Mouse (Mus musculus): ENCODE results near the gene Ep300. TPM values are rescaled to one million over a fixed set of nuclear protein-coding genes. Genes with fewer than 3 reads are reported as not detected.
"Not testable (repeated sequence)": the region's sequence is repeated elsewhere in the genome, so short reads cannot be mapped to it uniquely, and the experiment has no call there.

Gene Ep300
- polyA plus RNA-seq, 1 experiment from 2014 or later = 21.1 TPM

GRCm38 (mm10) chr15:81562491-81563488 is 22.4 kb upstream of the Ep300 start:
- Histone ChIP-seq H3K4me3 (no peak overlapping the region), H3K9ac (no peak overlapping the region), H3K36me3 (no peaks in the 10 kb centered on the region), H3K4me1 (no peaks in the 10 kb centered on the region), H3K27me3 (no peaks in the 10 kb centered on the region), H3K27ac (no peak overlapping the region), H3K4me2 (no peak overlapping the region), H3K9me3 (no peaks in the 10 kb centered on the region; the same call in 1 of the 2 replicates)
- no peak for ATAC-seq (ENCODE audit: insufficient number of reproducible peaks, insufficient read depth, low FRiP score, low TSS enrichment, low read depth)
- 56% methylated on average over 9 of the region's 9 CpGs for WGBS

GRCm38 (mm10) chr15:81568093-81568492 is 17.1 kb upstream of the Ep300 start:
- ATAC-seq (ENCODE audit: insufficient number of reproducible peaks, insufficient read depth, low FRiP score, low TSS enrichment, low read depth) = no peak
- Histone ChIP-seq H3K4me3 (no peak overlapping the region), H3K9ac (no peak overlapping the region), H3K36me3 (no peaks in the 10 kb centered on the region), H3K4me1 (no peaks in the 10 kb centered on the region), H3K27me3 (no peaks in the 10 kb centered on the region), H3K4me2 (no peak overlapping the region), H3K27ac (no peak overlapping the region), H3K9me3 (no peaks in the 10 kb centered on the region; the same call in 1 of the 2 replicates)
- WGBS = 17% methylated on average over 2 of the region's 2 CpGs

GRCm38 (mm10) chr15:81568592-81568991 is 16.6 kb upstream of the Ep300 start:
- Histone ChIP-seq H3K27ac (no peak overlapping the region), H3K4me3 (no peak overlapping the region), H3K36me3 (no peaks in the 10 kb centered on the region), H3K4me2 (no peak overlapping the region), H3K9ac (no peak overlapping the region), H3K27me3 (no peaks in the 10 kb centered on the region), H3K9me3 (no peaks in the 10 kb centered on the region; the same call in 1 of the 2 replicates), H3K4me1 (no peaks in the 10 kb centered on the region)
- ATAC-seq (ENCODE audit: insufficient number of reproducible peaks, insufficient read depth, low FRiP score, low TSS enrichment, low read depth) = no peak
- WGBS = 56% methylated on average over 2 of the region's 2 CpGs

- Histone ChIP-seq H3K4me1 (no peaks in the 10 kb centered on the region), H3K36me3 (no peaks in the 10 kb centered on the region), H3K27ac (no peak overlapping the region), H3K4me2 (no peak overlapping the region), H3K27me3 (no peaks in the 10 kb centered on the region), H3K9ac (no peak overlapping the region), H3K9me3 (no peaks in the 10 kb centered on the region), H3K4me3 (no peak overlapping the region)
- WGBS = 14% methylated on average over 3 of the region's 3 CpGs
- no peak for ATAC-seq (ENCODE audit: insufficient number of reproducible peaks, insufficient read depth, low FRiP score, low TSS enrichment, low read depth)
Observed at GRCm38 (mm10) chr15:81576961-81577360, 8.2 kb upstream of the Ep300 start.

GRCm38 (mm10) chr15:81577743-81578165 is 7.4 kb upstream of the Ep300 start:
- no peak overlapping the region for H3K4me2 ChIP-seq
- H3K36me3 ChIP-seq = no peaks in the 10 kb centered on the region
- H3K27me3 ChIP-seq = no peaks in the 10 kb centered on the region
- WGBS = 81% methylated on average over 7 of the region's 7 CpGs
- ATAC-seq (ENCODE audit: insufficient number of reproducible peaks, insufficient read depth, low FRiP score, low TSS enrichment, low read depth) = no peak
- no peak overlapping the region for H3K27ac ChIP-seq
- no peaks in the 10 kb centered on the region for H3K9me3 ChIP-seq
- H3K4me1 ChIP-seq = no peaks in the 10 kb centered on the region
- H3K4me3 ChIP-seq = no peak overlapping the region
- no peak overlapping the region for H3K9ac ChIP-seq

- H3K27ac ChIP-seq = peak overlapping the region; percentile 83
- H3K4me1 ChIP-seq = peaks cover 19% of the 10 kb centered on the region
- no peak for ATAC-seq (ENCODE audit: insufficient number of reproducible peaks, insufficient read depth, low FRiP score, low TSS enrichment, low read depth)
- H3K27me3 ChIP-seq = no peaks in the 10 kb centered on the region
- peak overlapping the region; percentile 73 for H3K9ac ChIP-seq
- H3K9me3 ChIP-seq = no peaks in the 10 kb centered on the region
- WGBS = 9% methylated on average over 3 of the region's 3 CpGs
- H3K36me3 ChIP-seq = peaks cover 3% of the 10 kb centered on the region; the same call in 1 of the 2 replicates
- H3K4me3 ChIP-seq = peak overlapping the region; percentile 96
- H3K4me2 ChIP-seq = peak overlapping the region; percentile 61
Observed at GRCm38 (mm10) chr15:81584466-81584865, 685 bp upstream of the Ep300 start.

- under 1% methylated on average over 66 of the region's 77 CpGs for WGBS
Observed at GRCm38 (mm10) chr15:81585746-81586461, 753 bp downstream of the Ep300 start.

GRCm38 (mm10) chr15:81586466-81586865 is 1.3 kb downstream of the Ep300 start:
- Histone ChIP-seq H3K36me3 (peaks cover 3% of the 10 kb centered on the region; the same call in 1 of the 2 replicates), H3K4me3 (peak overlapping the region; percentile 96), H3K9ac (peak overlapping the region; percentile 99), H3K9me3 (no peaks in the 10 kb centered on the region), H3K27ac (peak overlapping the region; percentile 100), H3K4me1 (peaks cover 19% of the 10 kb centered on the region), H3K27me3 (no peaks in the 10 kb centered on the region), H3K4me2 (peak overlapping the region; percentile 86)
- under 1% methylated on average over 28 of the region's 28 CpGs for WGBS
- no peak for ATAC-seq (ENCODE audit: insufficient number of reproducible peaks, insufficient read depth, low FRiP score, low TSS enrichment, low read depth)

More at GRCm38 (mm10) chr15:81585746-81586461, 753 bp downstream of the Ep300 start:
- Histone ChIP-seq H3K27me3 (no peaks in the 10 kb centered on the region), H3K9me3 (no peaks in the 10 kb centered on the region), H3K36me3 (peaks cover 3% of the 10 kb centered on the region; the same call in 1 of the 2 replicates), H3K9ac (peak overlapping the region; percentile 99), H3K4me3 (peak overlapping the region; percentile 96), H3K4me1 (peaks cover 19% of the 10 kb centered on the region), H3K4me2 (peak overlapping the region; percentile 86), H3K27ac (peak overlapping the region; percentile 100)
- peak; percentile 75 for ATAC-seq (ENCODE audit: insufficient number of reproducible peaks, insufficient read depth, low FRiP score, low TSS enrichment, low read depth)

GRCm38 (mm10) chr15:81587686-81588085 is 2.5 kb downstream of the Ep300 start:
- 37% methylated on average over 2 of the region's 2 CpGs for WGBS
- peak overlapping the region; percentile 86 for H3K4me2 ChIP-seq
- peaks cover 19% of the 10 kb centered on the region for H3K4me1 ChIP-seq
- H3K9me3 ChIP-seq = no peaks in the 10 kb centered on the region
- peaks cover 5% of the 10 kb centered on the region for H3K36me3 ChIP-seq
- no peak overlapping the region; the same call in 1 of the 2 replicates for H3K27ac ChIP-seq
- peak overlapping the region; percentile 96 for H3K4me3 ChIP-seq
- H3K27me3 ChIP-seq = no peaks in the 10 kb centered on the region
- no peak for ATAC-seq (ENCODE audit: insufficient number of reproducible peaks, insufficient read depth, low FRiP score, low TSS enrichment, low read depth)
- peak overlapping the region; percentile 99 for H3K9ac ChIP-seq

- Histone ChIP-seq H3K9ac (no peak overlapping the region), H3K9me3 (no peaks in the 10 kb centered on the region), H3K4me2 (no peak overlapping the region), H3K27me3 (no peaks in the 10 kb centered on the region), H3K4me1 (0 out of 2 replicates have a peak, but pooled peaks cover under 1% of the 10 kb centered on the region), H3K36me3 (peaks cover 12% of the 10 kb centered on the region; the same call in 1 of the 2 replicates), H3K27ac (no peak overlapping the region), H3K4me3 (no peak overlapping the region)
- 94% methylated on average over 3 of the region's 3 CpGs for WGBS
- ATAC-seq (ENCODE audit: insufficient number of reproducible peaks, insufficient read depth, low FRiP score, low TSS enrichment, low read depth) = no peak
Observed at GRCm38 (mm10) chr15:81594146-81594696, 9.1 kb downstream of the Ep300 start.

GRCm38 (mm10) chr15:81598742-81599141 is 13.6 kb downstream of the Ep300 start:
- H3K4me2 ChIP-seq; H3K27me3 ChIP-seq; H3K9ac ChIP-seq; H3K27ac ChIP-seq; ATAC-seq (ENCODE audit: insufficient number of reproducible peaks, insufficient read depth, low FRiP score, low TSS enrichment, low read depth); H3K9me3 ChIP-seq; H3K4me1 ChIP-seq; H3K4me3 ChIP-seq: not testable (repeated sequence)
- 93% methylated on average over 8 of the region's 8 CpGs for WGBS
- H3K36me3 ChIP-seq = peaks cover 25% of the 10 kb centered on the region

Measured in embryonic facial prominence, embryonic 13.5 days (tissue).